Mouse (Mus musculus): ENCODE measurements at regions not wholly inside any gene's neighbourhood (a gene's known extent, or its start where the extent isn't known, plus 50 kb on each side); places are given as distances from the start of the nearest gene placed in this dataset.

GRCm38 (mm10) chr12:68242683-68243082, 916.3 kb downstream of the Rps29 start:
- ChIA-PET POLR2A (no interaction called here), CTCF (no interaction called here)

- CTCF ChIA-PET, result no interaction called here
- POLR2A ChIA-PET, result no interaction called here
These were observed 927.2 kb downstream of the Rps29 start for GRCm38 (mm10) chr12:68231803-68232202.

GRCm38 (mm10) chr12:68217091-68217490, 941.9 kb downstream of the Rps29 start:
- CTCF ChIA-PET, result no interaction called here
- POLR2A ChIA-PET, result no interaction called here

GRCm38 (mm10) chr12:68208302-68208701, 950.7 kb downstream of the Rps29 start:
- POLR2A ChIA-PET, result no interaction called here
- CTCF ChIA-PET, result no interaction called here

GRCm38 (mm10) chr12:68183858-68184257, 961.5 kb upstream of the Mdga2 start:
- ChIA-PET CTCF (no interaction called here), POLR2A (no interaction called here)

- POLR2A ChIA-PET, result no interaction called here
- CTCF ChIA-PET, result no interaction called here
These were observed 939.0 kb upstream of the Mdga2 start for GRCm38 (mm10) chr12:68161317-68161716.

GRCm38 (mm10) chr12:68148066-68148465, 925.7 kb upstream of the Mdga2 start:
- CTCF ChIA-PET, result no interaction called here
- POLR2A ChIA-PET, result interaction anchor here in 1 of 4 experiments (1.0 kb wide), 1 partner anchor 9 kb away, joined by 3 read pairs; no protein-coding TSS in a partner anchor

GRCm38 (mm10) chr12:68139831-68140230, 917.5 kb upstream of the Mdga2 start:
- CTCF ChIA-PET, result no interaction called here
- POLR2A ChIA-PET, result no interaction called here

GRCm38 (mm10) chr12:68131776-68132175, 909.4 kb upstream of the Mdga2 start:
- POLR2A ChIA-PET, result no interaction called here
- CTCF ChIA-PET, result interaction anchor here in 1 of 4 experiments (0.6 kb wide), 1 partner anchor 819 kb away, joined by 3 read pairs; no protein-coding TSS in a partner anchor

- POLR2A ChIA-PET, result no interaction called here
- CTCF ChIA-PET, result no interaction called here
These were observed 893.4 kb upstream of the Mdga2 start for GRCm38 (mm10) chr12:68115762-68116161.

Measured in embryonic stem cell, embryonic (primary cell).